Mouse (Mus musculus) hindbrain, embryonic 10.5 days (tissue): ENCODE results near the gene Prl8a2. TPM values are rescaled to one million over a fixed set of nuclear protein-coding genes. Genes with fewer than 3 reads are reported as not detected.

Source experiments
- DNase-seq: peaks from one replicate; pipeline ENCODE4 v3.0.0-alpha.2; 2017; ENCODE audit warnings: low spot score
- H3K27ac ChIP-seq: fragments of 300-500 bp; sonication (generic); 2 replicates; pipeline ENCODE4 v1.5.1; 2016; ENCODE audit warnings: mild to moderate bottlenecking, moderate library complexity
- H3K27me3 ChIP-seq: fragments of 300-500 bp; sonication (generic); 2 replicates; pipeline ENCODE4 v1.6.1; 2016; ENCODE audit warnings: mild to moderate bottlenecking; ENCODE audit not compliant: poor library complexity, insufficient read depth, severe bottlenecking
- H3K36me3 ChIP-seq: fragments of 300-500 bp; sonication (generic); 2 replicates; pipeline ENCODE4 v1.6.1; 2016; ENCODE audit warnings: mild to moderate bottlenecking, moderate library complexity
- H3K4me1 ChIP-seq: fragments of 300-500 bp; sonication (generic); replicated peaks from 2 replicates; pipeline ENCODE4 v1.6.1; 2016; ENCODE audit warnings: mild to moderate bottlenecking
- H3K4me3 ChIP-seq: fragments of 300-500 bp; sonication (generic); 2 replicates; pipeline ENCODE4 v1.5.1; 2016; ENCODE audit warnings: mild to moderate bottlenecking, moderate library complexity
- H3K9me3 ChIP-seq: fragments of 300-500 bp; sonication (generic); 2 replicates; pipeline ENCODE4 v1.6.1; 2016; ENCODE audit warnings: mild to moderate bottlenecking, moderate library complexity
- WGBS: fragments of 180-500 bp; shearing (Covaris S2); methylation state at CpG from one replicate; pipeline ENCODE4 v1.1.7; 2016; 5-methylcytosine and 5-hydroxymethylcytosine counted together
- polyA plus RNA-seq: library from polyadenylated mRNA; unstranded; fragments of >200 nt; fragmentation: Nextera tagmentation; extraction: Ambion mirVana; gene quantifications from 2 replicates; pipeline ENCODE4 v1.2.1, GENCODE M21; 2016

The Prl8a2 gene
- 0.30 TPM in 1 of 2 replicates, not detected in the other for polyA plus RNA-seq

- 81% methylated on average over 2 of the region's 2 CpGs for WGBS
- Histone ChIP-seq H3K36me3 (no peaks in the 10 kb centered on the region), H3K9me3 (no peaks in the 10 kb centered on the region), H3K27me3 (no peaks in the 10 kb centered on the region), H3K4me3 (no peak within 1 kb of the TSS), H3K4me1 (no peaks in the 10 kb centered on the region), H3K27ac (no peak within 1 kb of the TSS)
- no peak for DNase-seq
These were observed at the start of gene Prl8a2 for GRCm38 (mm10) chr13:27345373-27345772. Prl8a2 (plus strand) TSS chr13:27345673.

GRCm38 (mm10) chr13:27312334-27313225 lies 32.9 kb upstream of the Prl8a2 start, which contains the start of gene Prl6a1:
Prl6a1 (plus strand) TSS chr13:27312627.
- WGBS, result 87% methylated on average over 7 of the region's 7 CpGs
- no peak within 1 kb of the TSS for H3K4me3 ChIP-seq
- no peak within 1 kb of the TSS for H3K27ac ChIP-seq
- DNase-seq, result no peak
- no peaks in the 10 kb centered on the region for H3K36me3 ChIP-seq
- H3K9me3 ChIP-seq, result no peaks in the 10 kb centered on the region
- H3K27me3 ChIP-seq, result no peaks in the 10 kb centered on the region
- H3K4me1 ChIP-seq, result no peaks in the 10 kb centered on the region

GRCm38 (mm10) chr13:27334989-27335388 lies 10.5 kb upstream of the Prl8a2 start:
- DNase-seq, result no peak
- Histone ChIP-seq H3K4me3 (no peak overlapping the region), H3K9me3 (no peaks in the 10 kb centered on the region), H3K27me3 (no peaks in the 10 kb centered on the region), H3K27ac (no peak overlapping the region), H3K4me1 (no peaks in the 10 kb centered on the region), H3K36me3 (no peaks in the 10 kb centered on the region)
- WGBS, result 74% methylated on average over 1 of the region's 1 CpGs

- no peak for DNase-seq
- Histone ChIP-seq H3K9me3 (no peaks in the 10 kb centered on the region), H3K27me3 (no peaks in the 10 kb centered on the region), H3K36me3 (no peaks in the 10 kb centered on the region), H3K4me1 (no peaks in the 10 kb centered on the region), H3K27ac (no peak overlapping the region), H3K4me3 (no peak overlapping the region)
- WGBS, result 86% methylated on average over 3 of the region's 3 CpGs
These were observed 2.7 kb upstream of the Prl8a2 start for GRCm38 (mm10) chr13:27342733-27343275.

- 78% methylated on average over 6 of the region's 6 CpGs for WGBS
- H3K9me3 ChIP-seq, result no peaks in the 10 kb centered on the region
- no peaks in the 10 kb centered on the region for H3K36me3 ChIP-seq
- DNase-seq, result no peak
- H3K27me3 ChIP-seq, result no peaks in the 10 kb centered on the region
- no peak within 1 kb of the TSS for H3K27ac ChIP-seq
- H3K4me3 ChIP-seq, result no peak within 1 kb of the TSS
- no peaks in the 10 kb centered on the region for H3K4me1 ChIP-seq
These were observed 45.3 kb downstream of the Prl8a2 start, which contains the start of gene Prl2b1 for GRCm38 (mm10) chr13:27390746-27391145. Prl2b1 (minus strand) TSS chr13:27390846.

GRCm38 (mm10) chr13:27399061-27399724 lies 53.7 kb downstream of the Prl8a2 start:
- H3K36me3 ChIP-seq, result no peaks in the 10 kb centered on the region
- peak; percentile 20 for DNase-seq
- no peaks in the 10 kb centered on the region for H3K27me3 ChIP-seq
- H3K9me3 ChIP-seq, result no peaks in the 10 kb centered on the region
- H3K4me3 ChIP-seq, result no peak overlapping the region
- H3K4me1 ChIP-seq, result no peaks in the 10 kb centered on the region
- H3K27ac ChIP-seq, result no peak overlapping the region
- 87% methylated on average over 7 of the region's 7 CpGs for WGBS

Other genes with a start within 250 kb of the Prl8a2 start
- not detected in 2 replicates for gene Prl3d2, start 224.0 kb upstream of the Prl8a2 start, polyA plus RNA-seq
- not detected in 2 replicates for gene Prl3d3, start 188.9 kb upstream of the Prl8a2 start, polyA plus RNA-seq
- not detected in 2 replicates for gene Prl3c1, start 149.0 kb upstream of the Prl8a2 start, polyA plus RNA-seq
- gene Prl3b1, start 103.8 kb upstream of the Prl8a2 start, polyA plus RNA-seq, result 1.2 and 2.4 TPM in 2 replicates
- gene Prl3a1, start 86.2 kb upstream of the Prl8a2 start, polyA plus RNA-seq, result not detected in 2 replicates
- gene Prl6a1, start 33.0 kb upstream of the Prl8a2 start, polyA plus RNA-seq, result not detected in 2 replicates
- gene Prl2b1, start 45.2 kb downstream of the Prl8a2 start, polyA plus RNA-seq, result not detected in 2 replicates
- gene Prl8a6, start 93.0 kb downstream of the Prl8a2 start, polyA plus RNA-seq, result not detected in 2 replicates
- gene Prl8a8, start 167.5 kb downstream of the Prl8a2 start, polyA plus RNA-seq, result not detected in 2 replicates
- gene Prl8a9, start 218.9 kb downstream of the Prl8a2 start, polyA plus RNA-seq, result not detected in 2 replicates
- not detected in 2 replicates for gene Prl8a1, start 236.5 kb downstream of the Prl8a2 start, polyA plus RNA-seq